Mouse (Mus musculus) adrenal gland (tissue): Measurements from ENCODE around the gene Trim41.

Source experiments
- intact Hi-C: fragments of 180-260 bp; cut with DNase I; formaldehyde crosslinking; loops from one replicate; pipeline ENCODE4 v1.15.1; 2025

Gene Trim41

GRCm38 (mm10) chr11:48818346-48818745, 1.2 kb upstream of the Trim41 start:
- intact Hi-C loops, result loop anchor here (1.0 to 2.0 kb wide), 2 partner anchors 16 to 38 kb away; no protein-coding TSS in a partner anchor

GRCm38 (mm10) chr11:48817794-48818193, 641 bp upstream of the Trim41 start:
- intact Hi-C loops, result loop anchor here (1.0 to 2.0 kb wide), 2 partner anchors 17 to 39 kb away; no protein-coding TSS in a partner anchor

- intact Hi-C loops, result no loop called here
These were observed 822 bp downstream of the Trim41 start for GRCm38 (mm10) chr11:48816281-48816781.

GRCm38 (mm10) chr11:48815851-48816250, 1.3 kb downstream of the Trim41 start:
- intact Hi-C loops, result loop anchor here (2.0 kb wide), 1 partner anchor 15 kb away; the partner anchor contains the start of gene Rack1

- intact Hi-C loops, result loop anchor here (2.0 kb wide), 1 partner anchor 13 kb away; the partner anchor contains the start of gene Rack1
These were observed 3.4 kb downstream of the Trim41 start for GRCm38 (mm10) chr11:48813782-48814181.

- intact Hi-C loops, result no loop called here
These were observed 7.0 kb downstream of the Trim41 start for GRCm38 (mm10) chr11:48810142-48810541.

GRCm38 (mm10) chr11:48809434-48809830, 7.7 kb downstream of the Trim41 start:
- intact Hi-C loops, result no loop called here

GRCm38 (mm10) chr11:48808737-48809433, 8.3 kb downstream of the Trim41 start:
- intact Hi-C loops, result no loop called here

- intact Hi-C loops, result no loop called here
These were observed 8.9 kb downstream of the Trim41 start for GRCm38 (mm10) chr11:48808304-48808646.

- intact Hi-C loops, result no loop called here
These were observed 9.4 kb downstream of the Trim41 start for GRCm38 (mm10) chr11:48807563-48808303.

GRCm38 (mm10) chr11:48806856-48807562, 10.1 kb downstream of the Trim41 start:
- intact Hi-C loops, result no loop called here

GRCm38 (mm10) chr11:48804922-48805321, 12.2 kb downstream of the Trim41 start:
- intact Hi-C loops, result no loop called here

- intact Hi-C loops, result no loop called here
These were observed 13.2 kb downstream of the Trim41 start for GRCm38 (mm10) chr11:48803988-48804387.

GRCm38 (mm10) chr11:48801831-48802772, 15.1 kb downstream of the Trim41 start:
- intact Hi-C loops, result loop anchor here (2.0 kb wide), 1 partner anchor 13 kb away; no protein-coding TSS in a partner anchor

- intact Hi-C loops, result loop anchor here (2.0 to 10.0 kb wide), 2 partner anchors 15 to 455 kb away; no protein-coding TSS in a partner anchor
These were observed 17.0 kb downstream of the Trim41 start, which contains the start of gene Rack1 for GRCm38 (mm10) chr11:48799921-48800701. Gene Rack1, plus strand, starts transcription at chr11:48800332.

GRCm38 (mm10) chr11:48798984-48799920, 17.9 kb downstream of the Trim41 start:
- intact Hi-C loops, result loop anchor here (10.0 kb wide), 1 partner anchor 456 kb away; no protein-coding TSS in a partner anchor

GRCm38 (mm10) chr11:48798308-48798707, 18.8 kb downstream of the Trim41 start:
- intact Hi-C loops, result loop anchor here (10.0 kb wide), 1 partner anchor 456 kb away; no protein-coding TSS in a partner anchor

- intact Hi-C loops, result loop anchor here (10.0 kb wide), 1 partner anchor 458 kb away; no protein-coding TSS in a partner anchor
These were observed 19.9 kb downstream of the Trim41 start for GRCm38 (mm10) chr11:48797287-48797686.
